Mouse (Mus musculus): Measurements from ENCODE around the gene Mlxip. TPM values are rescaled to one million over a fixed set of nuclear protein-coding genes. Genes with fewer than 3 reads are reported as not detected.

The Mlxip gene
- polyA plus RNA-seq, 1 experiment: 7.8 TPM

- Histone ChIP-seq H3K27ac (replicated peaks; ENCODE audit: low read depth, low read length) (peak overlapping the region; percentile 40; the same call in 1 of the 2 replicates), H3K4me1 (ENCODE audit: control insufficient read depth, insufficient read depth, insufficient read length, low read length) (peaks cover 11% of the 10 kb centered on the region), H3K4me3 (ENCODE audit: insufficient read depth, low read depth, low read length) (no peak overlapping the region)
These were observed 95.3 kb downstream of the Mlxip start for GRCm38 (mm10) chr5:123489935-123490334.

GRCm38 (mm10) chr5:123499717-123500116, 105.1 kb downstream of the Mlxip start:
- Histone ChIP-seq H3K4me1 (ENCODE audit: control insufficient read depth, insufficient read depth, insufficient read length, low read length) (0 out of 2 replicates have a peak, but pooled peaks cover 3% of the 10 kb centered on the region), H3K4me3 (ENCODE audit: insufficient read depth, low read depth, low read length) (no peak overlapping the region), H3K27ac (replicated peaks; ENCODE audit: low read depth, low read length) (no peak overlapping the region)

- H3K27ac ChIP-seq (replicated peaks; ENCODE audit: low read depth, low read length): no peak overlapping the region
- H3K4me3 ChIP-seq (ENCODE audit: insufficient read depth, low read depth, low read length): no peak overlapping the region
- 0 out of 2 replicates have a peak, but pooled peaks cover 3% of the 10 kb centered on the region for H3K4me1 ChIP-seq (ENCODE audit: control insufficient read depth, insufficient read depth, insufficient read length, low read length)
These were observed 107.4 kb downstream of the Mlxip start for GRCm38 (mm10) chr5:123501973-123502372.

Other genes starting within 250 kb of the Mlxip start
- 18.4 and 19.5 TPM in 2 replicates for gene Psmd9, start 225.4 kb upstream of the Mlxip start, polyA plus RNA-seq (2012; ENCODE audit: insufficient read depth, insufficient read length, missing spikeins)
- gene Hpd, start 212.1 kb upstream of the Mlxip start, polyA plus RNA-seq (2012; ENCODE audit: insufficient read depth, insufficient read length, missing spikeins): 1.7 TPM in 2 replicates
- gene Wdr66, start 142.7 kb upstream of the Mlxip start, polyA plus RNA-seq (2012; ENCODE audit: insufficient read depth, insufficient read length, missing spikeins): 0.24 and 0.54 TPM in 2 replicates
- 9.7 and 9.8 TPM in 2 replicates for gene Bcl7a, start 51.0 kb upstream of the Mlxip start, polyA plus RNA-seq (2012; ENCODE audit: insufficient read depth, insufficient read length, missing spikeins)
- gene Lrrc43, start 94.5 kb downstream of the Mlxip start, polyA plus RNA-seq (2012; ENCODE audit: insufficient read depth, insufficient read length, missing spikeins): not detected in 2 replicates
- gene Il31, start 94.7 kb downstream of the Mlxip start, polyA plus RNA-seq (2012; ENCODE audit: insufficient read depth, insufficient read length, missing spikeins): not detected in 2 replicates
- gene B3gnt4, start 115.7 kb downstream of the Mlxip start, polyA plus RNA-seq (2012; ENCODE audit: insufficient read depth, insufficient read length, missing spikeins): 0.79 TPM in 1 of 2 replicates, not detected in the other
- 58.4 and 76.8 TPM in 2 replicates for gene Diablo, start 129.4 kb downstream of the Mlxip start, polyA plus RNA-seq (2012; ENCODE audit: insufficient read depth, insufficient read length, missing spikeins)
- gene Gm49027, start 130.7 kb downstream of the Mlxip start, polyA plus RNA-seq (2012; ENCODE audit: insufficient read depth, insufficient read length, missing spikeins): not detected in 2 replicates
- 23.0 and 31.5 TPM in 2 replicates for gene Vps33a, start 178.2 kb downstream of the Mlxip start, polyA plus RNA-seq (2012; ENCODE audit: insufficient read depth, insufficient read length, missing spikeins)